Mouse (Mus musculus): ENCODE data around the gene Daglb.
A peak's percentile ranks its signal among the peaks of the same experiment; 100 is the strongest.

Daglb gene

GRCm38 (mm10) chr5:143518045-143518591 lies 53.7 kb downstream of the Daglb start:
- DNase-seq (ENCODE audit: low spot score in 2 of 2): no peak

GRCm38 (mm10) chr5:143520415-143520814 lies 56.0 kb downstream of the Daglb start:
- no peak for DNase-seq (ENCODE audit: low spot score in 2 of 2)

- DNase-seq (ENCODE audit: low spot score in 2 of 2): no peak
Observed at GRCm38 (mm10) chr5:143522882-143523281, 58.5 kb downstream of the Daglb start.

- DNase-seq (ENCODE audit: low spot score in 2 of 2): no peak
Observed at GRCm38 (mm10) chr5:143525454-143526225, 61.3 kb downstream of the Daglb start.

- peak in 1 of 2 experiments; percentile 22 for DNase-seq (ENCODE audit: low spot score in 2 of 2)
Observed at GRCm38 (mm10) chr5:143526698-143527331, 62.4 kb downstream of the Daglb start.

- DNase-seq (ENCODE audit: low spot score in 2 of 2): peak; percentile 86 to 87
Observed at GRCm38 (mm10) chr5:143527486-143528307, 63.3 kb downstream of the Daglb start, which contains the start of gene Rac1. Gene Rac1 (minus strand): TSS chr5:143528036.

GRCm38 (mm10) chr5:143528308-143528683 lies 63.9 kb downstream of the Daglb start:
- DNase-seq (ENCODE audit: low spot score in 2 of 2): no peak

- DNase-seq (ENCODE audit: low spot score in 2 of 2): no peak
Observed at GRCm38 (mm10) chr5:143530715-143531114, 66.3 kb downstream of the Daglb start.

- DNase-seq (ENCODE audit: low spot score in 2 of 2): no peak
Observed at GRCm38 (mm10) chr5:143534922-143535321, 70.5 kb downstream of the Daglb start.

GRCm38 (mm10) chr5:143537022-143537421 lies 72.6 kb downstream of the Daglb start:
- DNase-seq (ENCODE audit: low spot score in 2 of 2): no peak

- DNase-seq (ENCODE audit: low spot score in 2 of 2): no peak
Observed at GRCm38 (mm10) chr5:143539111-143539510, 74.7 kb downstream of the Daglb start.

- DNase-seq (ENCODE audit: low spot score in 2 of 2): peak; percentile 75 to 83
Observed at GRCm38 (mm10) chr5:143547384-143547783, 83.0 kb downstream of the Daglb start.

- DNase-seq (ENCODE audit: low spot score in 2 of 2): no peak
Observed at GRCm38 (mm10) chr5:143547866-143548265, 83.5 kb downstream of the Daglb start.

GRCm38 (mm10) chr5:143548401-143548846 lies 84.0 kb downstream of the Daglb start:
- peak; percentile 96 to 97 for DNase-seq (ENCODE audit: low spot score in 2 of 2)

- DNase-seq (ENCODE audit: low spot score in 2 of 2): peak in 1 of 2 experiments; percentile 22
Observed at GRCm38 (mm10) chr5:143548922-143549321, 84.5 kb downstream of the Daglb start.

GRCm38 (mm10) chr5:143552911-143553310 lies 88.5 kb downstream of the Daglb start:
- no peak for DNase-seq (ENCODE audit: low spot score in 2 of 2)

GRCm38 (mm10) chr5:143555233-143555632 lies 90.8 kb downstream of the Daglb start:
- no peak for DNase-seq (ENCODE audit: low spot score in 2 of 2)
